ENCODE assay signal across 28 mouse cellular contexts in genomic region chr3:138825296-138825695, GRCm38 (mm10).
DNase-seq lines count a peak whose midpoint lies in the region; ATAC-seq and TF ChIP-seq lines count a peak whose summit lies in the region.
"Had no signal": no experiment of that assay in that cellular context is flagged by ENCODE, and none has a peak within 500 bp of the region (broad histone marks: within the 10 kb centered on the region; RNA-seq: fewer than 3 reads in every experiment).

No protein-coding gene starts in this region.

- TF ChIP-seq CTCF in hindbrain, postnatal 0 days (IDR thresholded peaks at IDR 0.05; ENCODE audit: low read depth) = no peak

- no peaks in the 10 kb centered on the region for H3K36me3 ChIP-seq in forebrain, embryonic 12.5 days (replicated peaks)
- H3K36me3 ChIP-seq in forebrain, embryonic 13.5 days (ENCODE audit: poor library complexity, severe bottlenecking) = no peaks in the 10 kb centered on the region
- H3K36me3 ChIP-seq in hindbrain, embryonic 11.5 days (ENCODE audit: control insufficient read depth, insufficient read depth, low read length) = no peaks in the 10 kb centered on the region
- H3K36me3 ChIP-seq in hindbrain, postnatal 0 days (ENCODE audit: insufficient read depth, low read length) = no peaks in the 10 kb centered on the region
- H3K36me3 ChIP-seq: embryonic facial prominence, embryonic 12.5 days; G1E; hindbrain, embryonic 12.5 days; kidney, embryonic 15.5 days; neural tube, embryonic 12.5 days had no signal

- no peaks in the 10 kb centered on the region for H3K9me3 ChIP-seq in forebrain, embryonic 12.5 days
- H3K9me3 ChIP-seq in forebrain, embryonic 13.5 days (replicated peaks) = no peaks in the 10 kb centered on the region
- H3K9me3 ChIP-seq in hindbrain, embryonic 11.5 days (ENCODE audit: control insufficient read depth, low read length) = no peaks in the 10 kb centered on the region
- no peaks in the 10 kb centered on the region for H3K9me3 ChIP-seq in hindbrain, postnatal 0 days (ENCODE audit: low read length)
- H3K9me3 ChIP-seq: embryonic facial prominence, embryonic 12.5 days; G1E; hindbrain, embryonic 12.5 days; kidney, embryonic 15.5 days; neural tube, embryonic 12.5 days had no signal

- H3K4me1 ChIP-seq in forebrain, embryonic 12.5 days = peaks cover 46% of the 10 kb centered on the region
- H3K4me1 ChIP-seq in forebrain, embryonic 13.5 days = peaks cover 45% of the 10 kb centered on the region
- peaks cover 24% of the 10 kb centered on the region for H3K4me1 ChIP-seq in hindbrain, embryonic 11.5 days (replicated peaks; ENCODE audit: control insufficient read depth, insufficient read depth, low read length)
- peaks cover 13% of the 10 kb centered on the region; the same call in 1 of the 2 replicates for H3K4me1 ChIP-seq in hindbrain, postnatal 0 days (ENCODE audit: insufficient read depth, low read length)

- no peak overlapping the region for H3K4me2 ChIP-seq in forebrain, embryonic 12.5 days
- no peak overlapping the region for H3K4me2 ChIP-seq in forebrain, embryonic 13.5 days
- no peak overlapping the region for H3K4me2 ChIP-seq in hindbrain, embryonic 11.5 days (replicated peaks; ENCODE audit: low read depth, low read length)
- no peak overlapping the region for H3K4me2 ChIP-seq in hindbrain, postnatal 0 days (ENCODE audit: low read depth, low read length)
- H3K4me2 ChIP-seq: embryonic facial prominence, embryonic 12.5 days; hindbrain, embryonic 12.5 days; kidney, embryonic 15.5 days; midbrain, embryonic 11.5 days; neural tube, embryonic 12.5 days had no signal

- ATAC-seq in forebrain, embryonic 12.5 days (ENCODE audit: low FRiP score) = no peak
- ATAC-seq in forebrain, embryonic 13.5 days = no peak
- no peak for ATAC-seq in hindbrain, embryonic 11.5 days (ENCODE audit: low FRiP score)
- ATAC-seq in hindbrain, postnatal 0 days = no peak

- no peak overlapping the region for H3K4me3 ChIP-seq in forebrain, embryonic 12.5 days (replicated peaks)
- H3K4me3 ChIP-seq in forebrain, embryonic 13.5 days = no peak overlapping the region
- H3K4me3 ChIP-seq in hindbrain, embryonic 11.5 days (ENCODE audit: low read depth, low read length) = no peak overlapping the region
- no peak overlapping the region for H3K4me3 ChIP-seq in hindbrain, postnatal 0 days (ENCODE audit: low read length)
- H3K4me3 ChIP-seq: embryonic facial prominence, embryonic 12.5 days; hindbrain, embryonic 12.5 days; kidney, embryonic 15.5 days; myocyte; neural tube, embryonic 12.5 days had no signal

- 0 out of 2 replicates have a peak overlapping the region, but pooled peaks have one; percentile 5 for H3K27ac ChIP-seq in forebrain, embryonic 12.5 days
- no peak overlapping the region for H3K27ac ChIP-seq in forebrain, embryonic 13.5 days
- H3K27ac ChIP-seq in hindbrain, embryonic 11.5 days (ENCODE audit: low read depth, low read length) = peak overlapping the region; percentile 36; the same call in 1 of the 2 replicates
- no peak overlapping the region for H3K27ac ChIP-seq in hindbrain, postnatal 0 days
- H3K27ac ChIP-seq: embryonic facial prominence, embryonic 12.5 days; hindbrain, embryonic 12.5 days; kidney, embryonic 15.5 days; liver, embryonic 14.5 days; neural tube, embryonic 12.5 days had no signal

- no peaks in the 10 kb centered on the region for H3K27me3 ChIP-seq in forebrain, embryonic 12.5 days
- no peaks in the 10 kb centered on the region for H3K27me3 ChIP-seq in forebrain, embryonic 13.5 days
- H3K27me3 ChIP-seq in hindbrain, embryonic 11.5 days (ENCODE audit: control insufficient read depth, insufficient read depth, low read length) = no peaks in the 10 kb centered on the region
- no peaks in the 10 kb centered on the region for H3K27me3 ChIP-seq in hindbrain, postnatal 0 days (ENCODE audit: insufficient read depth, low read length)
- H3K27me3 ChIP-seq: embryonic facial prominence, embryonic 12.5 days; hindbrain, embryonic 12.5 days; kidney, embryonic 15.5 days; neural tube, embryonic 12.5 days had no signal

- 84% methylated on average over 6 of the region's 6 CpGs for WGBS in forebrain, embryonic 12.5 days
- 68% methylated on average over 6 of the region's 6 CpGs for WGBS in forebrain, embryonic 13.5 days
- 80% methylated on average over 6 of the region's 6 CpGs for WGBS in hindbrain, embryonic 11.5 days
- WGBS in hindbrain, postnatal 0 days = 60% methylated on average over 6 of the region's 6 CpGs

- H3K9ac ChIP-seq in forebrain, embryonic 12.5 days = no peak overlapping the region
- no peak overlapping the region for H3K9ac ChIP-seq in forebrain, embryonic 13.5 days
- H3K9ac ChIP-seq in hindbrain, embryonic 11.5 days (ENCODE audit: low read depth, low read length) = 0 out of 2 replicates have a peak overlapping the region, but pooled peaks have one; percentile 15
- H3K9ac ChIP-seq in hindbrain, postnatal 0 days (replicated peaks; ENCODE audit: low read length) = no peak overlapping the region
- H3K9ac ChIP-seq: embryonic facial prominence, embryonic 12.5 days; hindbrain, embryonic 12.5 days; kidney, embryonic 15.5 days; liver, embryonic 14.5 days; neural tube, embryonic 12.5 days had no signal

- peak; percentile 71 for DNase-seq in cerebellum, adult 11-12 months
- no peak for DNase-seq in cerebellum, postnatal 10 days
- no peak for DNase-seq in hindbrain, embryonic 11.5 days (ENCODE audit: low spot score)
- no peak for DNase-seq in hindbrain, postnatal 0 days (ENCODE audit: low spot score)
- peak; percentile 90 for DNase-seq in brain, adult 2 months (ENCODE audit: low read depth, low spot score)
- DNase-seq in right cerebral cortex, postnatal 14 days = no peak
- DNase-seq: adrenal gland, adult 8-10 months; gastrocnemius, postnatal 14 days; heart, postnatal 14 days; kidney, adult 18-20 months; kidney, postnatal 36 days; layer of hippocampus, postnatal 36 days; liver; lung, adult 2 months; lung, postnatal 10 days; right cerebral cortex, adult 18-20 months; thymus, adult 2 months; thymus, postnatal 36 days had no signal

Comparison
In these comparisons a context has a peak if more than half of its experiments do, and no peak if none do; other contexts are left out.
1. DNase-seq: peak in cerebellum, adult 11-12 months (single experiment) and brain, adult 2 months (single experiment); none in cerebellum, postnatal 10 days (0 of 2), hindbrain, embryonic 11.5 days (single experiment), hindbrain, postnatal 0 days (single experiment) and right cerebral cortex, postnatal 14 days (single experiment).
2. H3K27ac ChIP-seq: peak in forebrain, embryonic 12.5 days (single experiment) and hindbrain, embryonic 11.5 days (single experiment); none in forebrain, embryonic 13.5 days (single experiment) and hindbrain, postnatal 0 days (single experiment).